Mouse (Mus musculus): ENCODE data around the gene Lxn. TPM values are rescaled to one million over a fixed set of nuclear protein-coding genes. Genes with fewer than 3 reads are reported as not detected.
A peak's percentile ranks its signal among the peaks of the same experiment; 100 is the strongest.

Gene Lxn
- polyA plus RNA-seq, 2 experiments = 64.8 to 121 TPM

DNA sequence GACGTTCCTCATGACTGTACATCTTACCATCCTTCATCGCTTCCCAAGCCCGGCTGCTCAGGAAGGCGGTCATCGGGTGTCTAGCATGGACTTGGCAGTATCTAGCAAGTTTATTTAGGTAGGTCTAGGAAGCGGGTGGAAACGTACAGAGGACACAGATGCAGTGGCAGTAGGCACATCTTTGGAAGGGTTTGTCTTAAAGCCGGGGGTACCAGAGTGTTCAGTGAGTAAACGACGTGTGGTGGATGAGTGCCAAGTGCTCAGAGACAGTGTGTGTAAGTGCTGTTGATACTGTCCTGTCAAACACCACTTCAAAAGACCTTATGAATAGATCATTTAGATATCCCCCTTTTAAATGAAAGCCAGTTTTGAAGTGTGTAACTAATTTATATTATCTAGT lies 1.1 kb downstream of the Lxn start:
- DNase-seq (ENCODE audit: low spot score) (no peak), ATAC-seq (ENCODE audit: low FRiP score, low read depth) (no peak)
- Histone ChIP-seq H3K9me3 (ENCODE audit: control insufficient read depth, low read length) (no peaks in the 10 kb centered on the region), H3K27me3 (ENCODE audit: control insufficient read depth, insufficient read depth, low read length) (no peaks in the 10 kb centered on the region), H3K9ac (ENCODE audit: low read depth, low read length, severe bottlenecking) (peak overlapping the region; percentile 79), H3K4me2 (replicated peaks; ENCODE audit: low read depth, low read length, severe bottlenecking) (peak overlapping the region; percentile 85), H3K4me3 (replicated peaks; ENCODE audit: low read length) (peak overlapping the region; percentile 65), H3K36me3 (ENCODE audit: control insufficient read depth, insufficient read depth, low read length) (peaks cover 20% of the 10 kb centered on the region), H3K27ac (replicated peaks; ENCODE audit: low read depth, low read length) (peak overlapping the region; percentile 87), H3K4me1 (ENCODE audit: control insufficient read depth, insufficient read depth, low read length) (peaks cover 10% of the 10 kb centered on the region)
- WGBS = 26% methylated on average over 10 of the region's 10 CpGs
- no peak for TF ChIP-seq POLR2A (IDR thresholded peaks at IDR 0.05; ENCODE audit: borderline replicate concordance, extremely low read depth, insufficient read depth, insufficient read length)

DNA sequence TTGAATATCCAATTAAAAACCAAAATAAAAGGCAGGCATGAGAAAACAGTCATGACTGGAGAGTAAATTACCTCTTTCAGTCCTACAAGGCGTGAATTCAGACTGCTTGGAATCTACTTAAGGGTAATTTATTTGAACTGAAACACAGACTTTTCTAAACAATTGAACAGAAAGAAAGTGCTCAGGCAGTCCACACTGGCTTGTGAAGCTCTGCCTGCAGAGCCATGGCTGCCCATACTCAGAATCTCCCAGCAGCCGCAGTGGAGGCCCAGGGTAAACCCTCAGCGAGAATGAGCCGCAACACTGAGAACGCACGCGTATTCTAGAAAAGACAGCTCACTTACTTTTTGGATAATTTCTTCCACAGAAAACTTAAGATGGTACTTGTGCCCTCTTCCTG lies 1.7 kb downstream of the Lxn start:
- H3K27ac ChIP-seq (replicated peaks; ENCODE audit: low read depth, low read length) = no peak overlapping the region
- no peaks in the 10 kb centered on the region for H3K27me3 ChIP-seq (ENCODE audit: control insufficient read depth, insufficient read depth, low read length)
- TF ChIP-seq POLR2A (IDR thresholded peaks at IDR 0.05; ENCODE audit: borderline replicate concordance, extremely low read depth, insufficient read depth, insufficient read length) = no peak
- no peak for ATAC-seq (ENCODE audit: low FRiP score, low read depth)
- H3K4me2 ChIP-seq (replicated peaks; ENCODE audit: low read depth, low read length, severe bottlenecking) = peak overlapping the region; percentile 85
- no peak overlapping the region; the same call in 1 of the 2 replicates for H3K9ac ChIP-seq (ENCODE audit: low read depth, low read length, severe bottlenecking)
- H3K36me3 ChIP-seq (ENCODE audit: control insufficient read depth, insufficient read depth, low read length) = peaks cover 22% of the 10 kb centered on the region
- H3K9me3 ChIP-seq (ENCODE audit: control insufficient read depth, low read length) = no peaks in the 10 kb centered on the region
- 79% methylated on average over 7 of the region's 7 CpGs for WGBS
- DNase-seq (ENCODE audit: low spot score) = no peak
- H3K4me1 ChIP-seq (ENCODE audit: control insufficient read depth, insufficient read depth, low read length) = peaks cover 10% of the 10 kb centered on the region
- peak overlapping the region; percentile 65 for H3K4me3 ChIP-seq (replicated peaks; ENCODE audit: low read length)

DNA sequence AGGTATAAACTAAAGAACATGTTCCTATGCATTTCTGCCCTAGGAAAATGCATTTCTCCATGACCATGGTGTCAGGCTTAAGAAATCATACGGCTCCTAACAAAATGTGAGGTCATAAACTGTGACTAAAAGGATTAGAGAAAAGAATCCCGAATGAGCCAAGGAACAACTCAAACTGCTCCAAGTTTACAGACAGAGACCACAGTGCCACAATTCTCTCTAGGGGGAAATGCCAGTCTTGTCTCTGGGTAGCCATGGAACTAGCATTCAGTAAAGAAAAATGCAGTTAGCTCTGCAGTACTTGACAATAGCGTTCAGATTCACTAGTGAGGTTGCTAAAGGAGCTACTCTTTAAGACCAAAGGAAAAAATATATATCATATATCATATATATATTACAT lies 3.8 kb downstream of the Lxn start:
- no peak overlapping the region for H3K4me3 ChIP-seq (replicated peaks; ENCODE audit: low read length)
- TF ChIP-seq POLR2A (IDR thresholded peaks at IDR 0.05; ENCODE audit: borderline replicate concordance, extremely low read depth, insufficient read depth, insufficient read length) = no peak
- H3K27ac ChIP-seq (replicated peaks; ENCODE audit: low read depth, low read length) = no peak overlapping the region
- H3K36me3 ChIP-seq (ENCODE audit: control insufficient read depth, insufficient read depth, low read length) = peaks cover 42% of the 10 kb centered on the region
- no peak overlapping the region for H3K9ac ChIP-seq (ENCODE audit: low read depth, low read length, severe bottlenecking)
- DNase-seq (ENCODE audit: low spot score) = no peak
- H3K27me3 ChIP-seq (ENCODE audit: control insufficient read depth, insufficient read depth, low read length) = no peaks in the 10 kb centered on the region
- no peaks in the 10 kb centered on the region for H3K9me3 ChIP-seq (ENCODE audit: control insufficient read depth, low read length)
- ATAC-seq (ENCODE audit: low FRiP score, low read depth) = no peak
- WGBS = 92% methylated on average over 3 of the region's 3 CpGs
- peaks cover 10% of the 10 kb centered on the region for H3K4me1 ChIP-seq (ENCODE audit: control insufficient read depth, insufficient read depth, low read length)
- no peak overlapping the region for H3K4me2 ChIP-seq (replicated peaks; ENCODE audit: low read depth, low read length, severe bottlenecking)

DNA sequence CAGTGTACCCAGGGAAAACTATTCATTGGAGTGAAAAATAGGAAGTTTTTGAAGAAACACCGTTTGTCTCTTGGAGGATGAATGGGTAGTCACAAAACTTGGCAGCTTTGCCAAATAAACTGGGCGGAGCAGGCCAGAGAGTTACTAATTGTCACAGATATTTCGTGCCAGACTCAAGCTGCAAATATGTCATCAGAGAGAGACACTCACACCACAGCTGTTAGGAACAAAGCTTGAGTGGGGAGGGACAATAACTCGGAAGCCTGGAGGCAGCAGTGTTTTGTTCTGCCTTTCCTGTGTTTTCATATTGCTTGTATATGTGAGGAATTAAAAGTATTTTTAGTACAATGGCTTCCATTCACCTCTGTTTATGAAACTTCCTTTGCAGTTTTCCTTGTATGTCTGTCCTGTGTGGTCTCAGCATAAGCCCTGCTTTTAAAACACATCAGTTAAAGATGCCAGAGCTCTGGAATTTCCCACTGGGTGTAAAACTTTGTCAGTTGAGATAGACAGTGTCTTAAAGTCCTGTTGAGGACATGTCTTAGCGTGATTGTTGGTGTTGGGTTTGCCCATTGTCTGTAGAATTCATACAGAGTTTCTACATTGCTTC lies 13.0 kb downstream of the Lxn start:
- Histone ChIP-seq H3K27ac (replicated peaks; ENCODE audit: low read depth, low read length) (no peak overlapping the region), H3K4me2 (replicated peaks; ENCODE audit: low read depth, low read length, severe bottlenecking) (no peak overlapping the region), H3K27me3 (ENCODE audit: control insufficient read depth, insufficient read depth, low read length) (no peaks in the 10 kb centered on the region), H3K4me1 (ENCODE audit: control insufficient read depth, insufficient read depth, low read length) (no peaks in the 10 kb centered on the region), H3K9ac (ENCODE audit: low read depth, low read length, severe bottlenecking) (no peak overlapping the region), H3K36me3 (ENCODE audit: control insufficient read depth, insufficient read depth, low read length) (peaks cover 65% of the 10 kb centered on the region), H3K9me3 (ENCODE audit: control insufficient read depth, low read length) (no peaks in the 10 kb centered on the region), H3K4me3 (replicated peaks; ENCODE audit: low read length) (no peak overlapping the region)
- DNase-seq (ENCODE audit: low spot score) (no peak), ATAC-seq (ENCODE audit: low FRiP score, low read depth) (no peak)
- no peak for TF ChIP-seq POLR2A (IDR thresholded peaks at IDR 0.05; ENCODE audit: borderline replicate concordance, extremely low read depth, insufficient read depth, insufficient read length)
- 85% methylated on average over 5 of the region's 5 CpGs for WGBS

DNA sequence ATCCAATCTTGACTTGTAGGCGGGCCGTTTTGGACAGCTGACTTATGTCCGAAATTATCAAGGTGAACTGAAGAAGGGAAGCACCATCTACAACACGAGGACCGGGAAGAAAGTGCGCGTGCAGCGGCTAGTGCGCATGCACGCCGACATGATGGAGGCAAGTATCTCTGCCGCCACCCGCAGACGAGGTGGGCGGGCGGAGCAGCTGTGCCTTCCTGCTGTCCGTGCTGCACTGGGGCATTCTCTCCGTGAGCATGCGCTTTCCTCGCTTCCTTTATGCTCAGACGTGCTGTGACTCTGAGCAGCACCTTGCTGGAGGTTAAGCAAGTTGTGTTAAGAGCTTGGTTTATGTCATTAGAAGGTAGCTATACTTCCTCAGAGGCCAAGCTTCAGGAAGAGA lies 14.1 kb downstream of the Lxn start:
- H3K36me3 ChIP-seq (ENCODE audit: control insufficient read depth, insufficient read depth, low read length) = peaks cover 57% of the 10 kb centered on the region
- no peak for TF ChIP-seq POLR2A (IDR thresholded peaks at IDR 0.05; ENCODE audit: borderline replicate concordance, extremely low read depth, insufficient read depth, insufficient read length)
- no peaks in the 10 kb centered on the region for H3K4me1 ChIP-seq (ENCODE audit: control insufficient read depth, insufficient read depth, low read length)
- H3K4me2 ChIP-seq (replicated peaks; ENCODE audit: low read depth, low read length, severe bottlenecking) = no peak overlapping the region
- WGBS = 92% methylated on average over 21 of the region's 21 CpGs
- ATAC-seq (ENCODE audit: low FRiP score, low read depth) (no peak), DNase-seq (ENCODE audit: low spot score) (no peak)
- no peaks in the 10 kb centered on the region for H3K9me3 ChIP-seq (ENCODE audit: control insufficient read depth, low read length)
- H3K9ac ChIP-seq (ENCODE audit: low read depth, low read length, severe bottlenecking) = no peak overlapping the region
- H3K27ac ChIP-seq (replicated peaks; ENCODE audit: low read depth, low read length) = no peak overlapping the region
- no peaks in the 10 kb centered on the region for H3K27me3 ChIP-seq (ENCODE audit: control insufficient read depth, insufficient read depth, low read length)
- H3K4me3 ChIP-seq (replicated peaks; ENCODE audit: low read length) = no peak overlapping the region

Data from limb, embryonic 14.5 days (tissue).